Comparison of ENCODE assay signal across 19 mouse cellular contexts in the genomic region with DNA sequence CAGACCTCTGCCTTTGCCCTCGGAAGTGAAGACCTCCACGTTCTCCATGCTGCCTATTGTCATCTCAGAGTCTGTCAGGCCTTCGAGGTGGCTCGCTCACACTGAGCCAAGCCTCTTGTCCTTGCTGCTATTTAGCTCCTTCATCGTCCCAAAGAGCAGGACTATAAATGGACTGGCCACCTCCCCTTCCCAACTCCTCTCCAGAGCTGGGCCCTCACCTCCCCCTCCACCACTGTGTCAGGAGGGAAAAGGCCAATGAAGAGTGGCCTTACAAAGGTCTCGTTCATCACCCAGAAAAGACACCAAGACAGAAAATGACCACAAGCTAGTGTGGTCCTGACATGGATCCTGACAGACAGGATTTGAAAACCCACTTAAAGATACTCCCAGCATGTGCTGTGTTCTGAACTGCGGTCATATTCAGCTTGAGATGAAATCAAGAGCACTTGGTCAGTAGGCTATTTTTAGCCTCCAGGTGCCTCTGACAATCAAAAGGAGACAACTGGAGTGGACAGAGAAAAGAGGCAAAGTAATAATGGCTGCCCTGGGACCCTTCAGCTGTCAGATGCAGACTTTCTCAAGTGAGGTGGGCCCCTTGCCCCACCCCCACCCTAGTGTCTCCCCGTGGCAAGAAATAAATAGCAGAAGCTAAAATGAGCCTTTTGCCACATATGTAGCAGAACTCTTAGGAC. TPM values are rescaled to one million over a fixed set of nuclear protein-coding genes. Genes with fewer than 3 reads are reported as not detected.
DNase-seq lines count a peak whose midpoint lies in the region; ATAC-seq and TF ChIP-seq lines count a peak whose summit lies in the region.
"Had no signal": no experiment of that assay in that cellular context is flagged by ENCODE, and none has a peak within 500 bp of the region (broad histone marks: within the 10 kb centered on the region; RNA-seq: fewer than 3 reads in every experiment).

No protein-coding gene starts in this region.

- no peak for TF ChIP-seq EP300 in lung, postnatal 0 days (IDR thresholded peaks at IDR 0.05)

- no peak for ATAC-seq in intestine, embryonic 14.5 days (replicated peaks; ENCODE audit: low FRiP score, low TSS enrichment, low read depth)
- no peak for ATAC-seq in intestine, postnatal 0 days
- peak; percentile 88 for ATAC-seq in heart, embryonic 15.5 days (replicated peaks; ENCODE audit: insufficient number of reproducible peaks, insufficient read depth, low FRiP score, low read depth)
- ATAC-seq in limb, embryonic 15.5 days (ENCODE audit: insufficient number of reproducible peaks, low FRiP score, low TSS enrichment, low read depth), result 0 out of 2 replicates have a peak, but pooled peaks have one; percentile 19
- no peak for ATAC-seq in megakaryocyte progenitor cell, adult 5-6 weeks (replicated peaks; ENCODE audit: poor library complexity)
- no peak for ATAC-seq in forebrain, embryonic 15.5 days (replicated peaks)
- no peak for ATAC-seq in lung, postnatal 0 days
- ATAC-seq: forebrain, embryonic 14.5 days; midbrain, embryonic 16.5 days had no signal

- H3K4me1 ChIP-seq in intestine, embryonic 14.5 days (replicated peaks; ENCODE audit: control insufficient read depth, insufficient read depth, low read length), result peaks cover 9% of the 10 kb centered on the region
- no peaks in the 10 kb centered on the region for H3K4me1 ChIP-seq in intestine, postnatal 0 days (replicated peaks; ENCODE audit: control insufficient read depth, insufficient read depth, low read length)
- H3K4me1 ChIP-seq in heart, embryonic 15.5 days (replicated peaks), result peaks cover 33% of the 10 kb centered on the region
- no peaks in the 10 kb centered on the region for H3K4me1 ChIP-seq in limb, embryonic 15.5 days
- H3K4me1 ChIP-seq in forebrain, embryonic 15.5 days, result no peaks in the 10 kb centered on the region
- no peaks in the 10 kb centered on the region for H3K4me1 ChIP-seq in lung, postnatal 0 days (ENCODE audit: insufficient read depth, low read depth, low read length)
- H3K4me1 ChIP-seq: kidney, embryonic 15.5 days; neural tube, embryonic 12.5 days had no signal

- no peaks in the 10 kb centered on the region for H3K27me3 ChIP-seq in intestine, embryonic 14.5 days (replicated peaks; ENCODE audit: control insufficient read depth, insufficient read depth, low read length)
- no peaks in the 10 kb centered on the region for H3K27me3 ChIP-seq in intestine, postnatal 0 days (replicated peaks; ENCODE audit: control insufficient read depth, insufficient read depth, low read length)
- H3K27me3 ChIP-seq in heart, embryonic 15.5 days, result no peaks in the 10 kb centered on the region
- no peaks in the 10 kb centered on the region for H3K27me3 ChIP-seq in limb, embryonic 15.5 days
- no peaks in the 10 kb centered on the region for H3K27me3 ChIP-seq in forebrain, embryonic 15.5 days
- no peaks in the 10 kb centered on the region for H3K27me3 ChIP-seq in lung, postnatal 0 days (replicated peaks; ENCODE audit: insufficient read depth, low read length)
- H3K27me3 ChIP-seq: kidney, embryonic 15.5 days; neural tube, embryonic 12.5 days had no signal

- DNase-seq in intestine, embryonic 14.5 days (ENCODE audit: low spot score), result peak; percentile 43
- peak; percentile 64 to 75 for DNase-seq in heart, adult 18-20 months
- no peak for DNase-seq in lung, postnatal 0 days (ENCODE audit: low spot score)
- DNase-seq: adrenal gland, adult 2 months; cerebellum, adult 18-20 months; lung, adult 18-20 months; thymus, postnatal 14 days had no signal

- no peak overlapping the region for H3K4me3 ChIP-seq in intestine, embryonic 14.5 days (ENCODE audit: low read depth, low read length)
- H3K4me3 ChIP-seq in intestine, postnatal 0 days (ENCODE audit: low read depth, low read length), result no peak overlapping the region
- peak overlapping the region; percentile 51 for H3K4me3 ChIP-seq in heart, embryonic 15.5 days
- H3K4me3 ChIP-seq in limb, embryonic 15.5 days, result no peak overlapping the region
- no peak overlapping the region for H3K4me3 ChIP-seq in forebrain, embryonic 15.5 days
- H3K4me3 ChIP-seq in lung, postnatal 0 days (ENCODE audit: low read depth, low read length), result no peak overlapping the region
- H3K4me3 ChIP-seq: kidney, embryonic 15.5 days; neural tube, embryonic 12.5 days had no signal

- WGBS in intestine, embryonic 14.5 days, result 62% methylated on average over 8 of the region's 8 CpGs
- 71% methylated on average over 8 of the region's 8 CpGs for WGBS in intestine, postnatal 0 days
- WGBS in heart, embryonic 15.5 days, result 32% methylated on average over 8 of the region's 8 CpGs
- WGBS in limb, embryonic 15.5 days, result 66% methylated on average over 8 of the region's 8 CpGs
- WGBS in forebrain, embryonic 15.5 days, result 76% methylated on average over 8 of the region's 8 CpGs
- WGBS in lung, postnatal 0 days, result 53% methylated on average over 8 of the region's 8 CpGs

- no peaks in the 10 kb centered on the region for H3K36me3 ChIP-seq in intestine, embryonic 14.5 days (ENCODE audit: control insufficient read depth, insufficient read depth, low read length)
- H3K36me3 ChIP-seq in intestine, postnatal 0 days (ENCODE audit: control insufficient read depth, insufficient read depth), result no peaks in the 10 kb centered on the region
- H3K36me3 ChIP-seq in heart, embryonic 15.5 days, result no peaks in the 10 kb centered on the region
- no peaks in the 10 kb centered on the region for H3K36me3 ChIP-seq in limb, embryonic 15.5 days
- no peaks in the 10 kb centered on the region for H3K36me3 ChIP-seq in forebrain, embryonic 15.5 days
- no peaks in the 10 kb centered on the region for H3K36me3 ChIP-seq in lung, postnatal 0 days (ENCODE audit: insufficient read depth, low read length)
- H3K36me3 ChIP-seq: G1E; kidney, embryonic 15.5 days; neural tube, embryonic 12.5 days had no signal

- no peaks in the 10 kb centered on the region for H3K9me3 ChIP-seq in intestine, embryonic 14.5 days (ENCODE audit: control insufficient read depth, low read length)
- no peaks in the 10 kb centered on the region for H3K9me3 ChIP-seq in intestine, postnatal 0 days (ENCODE audit: control insufficient read depth)
- H3K9me3 ChIP-seq in heart, embryonic 15.5 days (replicated peaks), result no peaks in the 10 kb centered on the region
- no peaks in the 10 kb centered on the region for H3K9me3 ChIP-seq in limb, embryonic 15.5 days
- H3K9me3 ChIP-seq in forebrain, embryonic 15.5 days, result no peaks in the 10 kb centered on the region
- H3K9me3 ChIP-seq in lung, postnatal 0 days (ENCODE audit: low read length), result no peaks in the 10 kb centered on the region
- H3K9me3 ChIP-seq: G1E; kidney, embryonic 15.5 days; neural tube, embryonic 12.5 days had no signal

- H3K9ac ChIP-seq in intestine, embryonic 14.5 days (ENCODE audit: low read length), result no peak overlapping the region
- H3K9ac ChIP-seq in intestine, postnatal 0 days (ENCODE audit: low read depth, low read length), result no peak overlapping the region
- peak overlapping the region; percentile 61 for H3K9ac ChIP-seq in heart, embryonic 15.5 days
- H3K9ac ChIP-seq in limb, embryonic 15.5 days, result no peak overlapping the region
- no peak overlapping the region for H3K9ac ChIP-seq in forebrain, embryonic 15.5 days (replicated peaks)
- H3K9ac ChIP-seq in lung, postnatal 0 days (replicated peaks; ENCODE audit: low read depth), result no peak overlapping the region
- H3K9ac ChIP-seq: kidney, embryonic 15.5 days; neural tube, embryonic 12.5 days had no signal

- H3K4me2 ChIP-seq in intestine, embryonic 14.5 days (ENCODE audit: low read length), result no peak overlapping the region
- H3K4me2 ChIP-seq in intestine, postnatal 0 days (replicated peaks; ENCODE audit: low read depth), result no peak overlapping the region
- H3K4me2 ChIP-seq in heart, embryonic 15.5 days, result peak overlapping the region; percentile 62
- H3K4me2 ChIP-seq in limb, embryonic 15.5 days, result no peak overlapping the region
- no peak overlapping the region for H3K4me2 ChIP-seq in forebrain, embryonic 15.5 days (replicated peaks)
- no peak overlapping the region for H3K4me2 ChIP-seq in lung, postnatal 0 days (replicated peaks; ENCODE audit: low read depth, low read length)
- H3K4me2 ChIP-seq: kidney, embryonic 15.5 days; neural tube, embryonic 12.5 days had no signal

- TF ChIP-seq CTCF in intestine, postnatal 0 days (IDR thresholded peaks at IDR 0.05; ENCODE audit: low read depth), result no peak
- no peak for TF ChIP-seq CTCF in lung, postnatal 0 days (IDR thresholded peaks at IDR 0.05)

- H3K27ac ChIP-seq in intestine, embryonic 14.5 days (ENCODE audit: low read depth), result no peak overlapping the region
- H3K27ac ChIP-seq in intestine, postnatal 0 days (ENCODE audit: low read depth, low read length), result no peak overlapping the region
- H3K27ac ChIP-seq in heart, embryonic 15.5 days, result peak overlapping the region; percentile 92
- H3K27ac ChIP-seq in limb, embryonic 15.5 days, result no peak overlapping the region
- H3K27ac ChIP-seq in forebrain, embryonic 15.5 days (replicated peaks), result no peak overlapping the region
- H3K27ac ChIP-seq in lung, postnatal 0 days (ENCODE audit: low read length), result no peak overlapping the region
- H3K27ac ChIP-seq: kidney, embryonic 15.5 days; neural tube, embryonic 12.5 days had no signal

RNA-seq across cellular contexts. Expression of a gene that starts 9.2 kb away (rescaled TPM):
- polyA plus RNA-seq in intestine, embryonic 14.5 days (2014; fragmentation: Nextera tagmentation; extraction: Ambion mirVana), result 49.6 and 55.7 TPM in 2 replicates
- polyA plus RNA-seq in intestine, postnatal 0 days (2015; fragmentation: Nextera tagmentation; extraction: Ambion mirVana), result 109 and 111 TPM in 2 replicates
- 10 to 100 TPM; 60.6 to 63.9 TPM for total RNA-seq in heart, adult 18-20 months (2021)
- 54.6 and 68.2 TPM in 2 replicates for polyA plus RNA-seq in heart, embryonic 15.5 days (2015; fragmentation: Nextera tagmentation; extraction: Ambion mirVana)
- polyA plus RNA-seq in limb, embryonic 15.5 days (2015; fragmentation: Nextera tagmentation; extraction: Ambion mirVana), result 48.2 and 51.2 TPM in 2 replicates
- 75.1 and 76.5 TPM in 2 replicates for total RNA-seq in megakaryocyte progenitor cell, adult 5-6 weeks (2015)
- 101 and 114 TPM in 2 replicates for total RNA-seq in megakaryocyte progenitor cell, adult 5-6 weeks (2017)
- 20.5 and 21.3 TPM in 2 replicates for polyA plus RNA-seq in forebrain, embryonic 15.5 days (2015; fragmentation: Nextera tagmentation; extraction: Ambion mirVana)
- polyA plus RNA-seq in lung, postnatal 0 days (2015; fragmentation: Nextera tagmentation; extraction: Ambion mirVana), result 72.3 and 80.6 TPM in 2 replicates

RNA-seq across cellular contexts. Expression of a gene that starts 59.7 kb away (rescaled TPM):
- polyA plus RNA-seq in intestine, embryonic 14.5 days (2014; fragmentation: Nextera tagmentation; extraction: Ambion mirVana), result 0.56 and 0.78 TPM in 2 replicates
- polyA plus RNA-seq in intestine, postnatal 0 days (2015; fragmentation: Nextera tagmentation; extraction: Ambion mirVana), result 0.08 and 0.13 TPM in 2 replicates
- total RNA-seq in heart, adult 18-20 months (2021), result 100 to 1,000 TPM; 337 to 360 TPM
- 97.1 and 101 TPM in 2 replicates for polyA plus RNA-seq in heart, embryonic 15.5 days (2015; fragmentation: Nextera tagmentation; extraction: Ambion mirVana)
- polyA plus RNA-seq in limb, embryonic 15.5 days (2015; fragmentation: Nextera tagmentation; extraction: Ambion mirVana), result 9.6 and 17.0 TPM in 2 replicates
- total RNA-seq in megakaryocyte progenitor cell, adult 5-6 weeks (2015), result not detected in 2 replicates
- total RNA-seq in megakaryocyte progenitor cell, adult 5-6 weeks (2017), result not detected in 2 replicates
- polyA plus RNA-seq in forebrain, embryonic 15.5 days (2015; fragmentation: Nextera tagmentation; extraction: Ambion mirVana), result 0.15 and 0.26 TPM in 2 replicates
- 0.80 and 1.2 TPM in 2 replicates for polyA plus RNA-seq in lung, postnatal 0 days (2015; fragmentation: Nextera tagmentation; extraction: Ambion mirVana)
- total RNA-seq: granulocyte monocyte progenitor cell, adult 5-6 weeks; megakaryocyte, adult 5-6 weeks had no signal
- polyA plus RNA-seq: G1E had no signal

Comparison
In these comparisons a context has a peak if more than half of its experiments do, and no peak if none do; other contexts are left out.
1. ATAC-seq: peak in heart, embryonic 15.5 days (single experiment) and limb, embryonic 15.5 days (single experiment); none in intestine, embryonic 14.5 days (single experiment), intestine, postnatal 0 days (single experiment), megakaryocyte progenitor cell, adult 5-6 weeks (single experiment), forebrain, embryonic 15.5 days (single experiment) and lung, postnatal 0 days (single experiment).